Mouse (Mus musculus) testis, adult 2 months (tissue): ENCODE data around the gene Marveld2.

ENCODE experiments used
- CTCF ChIP-seq: fragments of 200-500 bp; IDR thresholded peaks from 2 replicates; pipeline ENCODE4 v1.5.1; 2012; ENCODE audit warnings: low read depth, mild to moderate bottlenecking, inconsistent platforms, low read length, moderate library complexity; ENCODE audit not compliant: control insufficient read depth, insufficient read depth, insufficient replicate concordance
- POLR2A ChIP-seq: fragments of 200-500 bp; IDR thresholded peaks from 2 replicates; pipeline ENCODE4 v1.6.1; 2012; ENCODE audit warnings: low read depth, mild to moderate bottlenecking, inconsistent platforms, low read length, moderate library complexity; ENCODE audit not compliant: control insufficient read depth

GRCm38 (mm10) chr13:100650550-100651438 lies 34.0 kb upstream of the Marveld2 start, which contains the start of the genes Ak6 and Rad17:
- TF ChIP-seq CTCF (no peak), POLR2A (peak; percentile 67)
